Mouse (Mus musculus) megakaryocyte, embryonic 14.5 days (primary cell): ENCODE results near the gene Fam208a.

Source experiments
- FLI1 ChIP-seq: IDR thresholded peaks from 2 replicates; pipeline ENCODE4 v1.6.1; 2012; ENCODE audit warnings: low read length, inconsistent platforms, mixed read lengths
- GATA1 ChIP-seq: IDR thresholded peaks from 3 replicates; pipeline ENCODE4 v1.6.1; 2012; ENCODE audit warnings: mixed read lengths, low read length, inconsistent platforms, borderline replicate concordance

- TF ChIP-seq GATA1 (no peak), FLI1 (no peak)
These were observed 31.1 kb upstream of the Fam208a start for GRCm38 (mm10) chr14:27397526-27397925.
